Mouse (Mus musculus) frontal cortex, adult 2 months (tissue): ENCODE measurements around the gene Btbd35f1. TPM values are rescaled to one million over a fixed set of nuclear protein-coding genes. Genes with fewer than 3 reads are reported as not detected.
"Not testable (repeated sequence)": the region's sequence is repeated elsewhere in the genome, so short reads cannot be mapped to it uniquely, and the experiment has no call there.

ENCODE experiments used
- DNase-seq, 2 experiments: peaks; one replicate each; pipeline ENCODE4 v3.0.0; 2022; ENCODE audit warnings: low spot score in 1 of 2; ENCODE audit errors: extremely low spot score in 1 of 2
- polyA plus RNA-seq: library from polyadenylated mRNA; depleted of rRNA; stranded (reverse); fragments of >200 nt; gene quantifications from 2 replicates; pipeline ENCODE4 v1.2.3, GENCODE M21; 2012; rRNA removed

Gene Btbd35f1
- not detected in 2 replicates for polyA plus RNA-seq

DNA sequence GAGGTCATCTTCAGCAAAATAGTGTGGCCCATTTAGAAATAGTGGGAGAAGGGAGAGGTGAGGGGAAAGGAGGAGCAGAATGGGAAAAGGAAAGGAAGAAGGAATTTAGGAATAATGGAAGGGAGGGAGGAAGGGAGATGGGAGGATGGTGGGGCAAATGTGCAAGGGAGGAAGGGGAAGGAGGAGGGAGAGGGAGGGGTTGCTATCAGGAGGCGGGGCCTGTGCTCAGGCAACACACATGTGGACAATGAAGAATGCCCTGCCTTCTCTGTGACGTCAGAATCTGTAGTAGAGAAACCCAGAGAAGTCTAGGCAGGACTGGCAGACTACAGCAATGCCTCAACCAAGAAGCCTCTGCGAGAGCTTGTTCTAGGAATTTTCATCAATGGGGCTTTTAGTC lies at the start of gene Btbd35f1:
TSS of gene Btbd35f1 (plus strand) at position 301 of the 400 bp plus-strand sequence.
- not testable (repeated sequence) for DNase-seq

- not testable (repeated sequence) for DNase-seq
These were observed 31.2 kb downstream of the Btbd35f1 start for GRCm38 (mm10) chrX:32590878-32591542.

DNA sequence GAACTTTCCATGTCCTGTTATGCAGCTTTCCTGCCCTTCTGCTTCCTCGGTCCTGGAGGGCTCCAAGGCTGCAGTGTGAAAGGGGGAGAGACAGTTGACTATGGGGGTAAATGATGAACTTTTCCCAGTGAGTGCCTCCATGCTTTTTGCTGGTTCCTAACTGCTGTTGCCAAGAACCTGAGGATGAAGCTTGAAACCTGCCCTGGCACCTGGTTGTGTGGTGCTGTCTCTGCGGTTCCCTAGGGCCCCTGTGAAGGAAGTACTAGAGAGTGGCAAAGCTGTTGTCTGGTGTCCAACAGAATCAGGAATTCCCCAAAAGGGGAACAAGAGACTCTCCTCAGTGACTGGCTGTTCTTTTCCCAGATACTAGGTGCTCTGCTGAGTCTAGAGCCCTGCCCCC lies 41.2 kb downstream of the Btbd35f1 start:
- not testable (repeated sequence) for DNase-seq

DNA sequence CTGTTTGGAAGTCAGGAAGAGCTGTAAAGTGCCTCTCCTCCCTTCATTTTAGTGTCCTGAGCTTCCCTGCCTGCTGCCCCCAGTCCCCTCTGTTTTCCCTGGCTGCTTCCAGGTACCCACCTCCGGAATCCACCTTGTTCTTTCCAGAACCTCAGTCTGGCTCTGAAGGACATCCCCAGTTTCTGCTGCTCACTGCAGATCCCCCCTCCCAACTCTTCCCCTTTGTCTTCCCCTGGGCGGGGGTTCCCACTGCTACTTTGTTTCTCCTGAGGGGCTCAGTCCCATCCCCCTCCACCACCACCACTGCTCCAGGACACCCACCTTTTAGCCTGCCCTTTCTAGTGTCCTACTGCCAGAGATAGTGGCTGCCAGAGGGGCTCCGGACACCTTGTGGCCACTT lies 41.6 kb downstream of the Btbd35f1 start:
- not testable (repeated sequence) for DNase-seq

Other genes with a start within 250 kb of the Btbd35f1 start
- gene Gm5926, start 90.7 kb downstream of the Btbd35f1 start, polyA plus RNA-seq: not detected in 2 replicates
- gene Btbd35f21, start 166.1 kb downstream of the Btbd35f1 start, polyA plus RNA-seq: not detected in 2 replicates